Mouse (Mus musculus) kidney, postnatal 0 days (tissue): ENCODE measurements around the gene Gli2. TPM values are rescaled to one million over a fixed set of nuclear protein-coding genes. Genes with fewer than 3 reads are reported as not detected.

Experiments used
- ATAC-seq: fragments of 200-750 bp; cut with Nextera tagmentation; replicated peaks from 2 replicates; pipeline ENCODE4 v1.8.0; 2017; ENCODE audit warnings: low read depth, moderate number of reproducible peaks, moderate TSS enrichment, moderate library complexity; ENCODE audit not compliant: low FRiP score
- DNase-seq: peaks from one replicate; pipeline ENCODE4 v3.0.0-alpha.2; 2016; ENCODE audit warnings: low spot score
- H3K27ac ChIP-seq: fragments of 300-500 bp; sonication (generic); 2 replicates; pipeline ENCODE4 v1.5.1; 2014; ENCODE audit warnings: mild to moderate bottlenecking
- H3K27me3 ChIP-seq: fragments of 300-500 bp; sonication (generic); 2 replicates; pipeline ENCODE4 v1.6.1; 2014; ENCODE audit warnings: low read length, mixed read lengths; ENCODE audit not compliant: insufficient read depth
- H3K36me3 ChIP-seq: fragments of 300-500 bp; sonication (generic); 2 replicates; pipeline ENCODE4 v1.6.1; 2014; ENCODE audit warnings: low read length, mixed read lengths; ENCODE audit not compliant: insufficient read depth
- H3K4me1 ChIP-seq: fragments of 300-500 bp; sonication (generic); replicated peaks from 2 replicates; pipeline ENCODE4 v1.6.1; 2014; ENCODE audit warnings: antibody characterized with exemption, low read length, mixed read lengths; ENCODE audit not compliant: insufficient read depth
- H3K4me2 ChIP-seq: fragments of 300-500 bp; sonication (generic); 2 replicates; pipeline ENCODE4 v1.6.1; 2014; ENCODE audit warnings: mild to moderate bottlenecking, low read length, moderate library complexity, mixed read lengths
- H3K4me3 ChIP-seq: fragments of 300-500 bp; sonication (generic); replicated peaks from 2 replicates; pipeline ENCODE4 v1.5.1; 2014; ENCODE audit warnings: low read depth, low read length
- H3K9ac ChIP-seq: fragments of 300-500 bp; sonication (generic); 2 replicates; pipeline ENCODE4 v1.6.1; 2014; ENCODE audit warnings: low read depth, low read length
- H3K9me3 ChIP-seq: fragments of 300-500 bp; sonication (generic); replicated peaks from 2 replicates; pipeline ENCODE4 v1.6.1; 2016; ENCODE audit warnings: low read length, inconsistent platforms, mixed read lengths
- CTCF ChIP-seq: IDR thresholded peaks from 2 replicates; pipeline ENCODE4 v1.5.1; 2016; ENCODE audit warnings: antibody characterized with exemption, low read depth, mild to moderate bottlenecking, moderate library complexity
- WGBS: fragments of 180-500 bp; shearing (Covaris S2); extraction: QIAGEN DNeasy Blood & Tissue Kit; methylation state at CpG from one replicate; pipeline ENCODE4 v1.1.7; 2014; 5-methylcytosine and 5-hydroxymethylcytosine counted together
- polyA plus RNA-seq: library from polyadenylated mRNA; unstranded; fragments of >200 nt; fragmentation: Nextera tagmentation; extraction: Ambion mirVana; gene quantifications from 2 replicates; pipeline ENCODE4 v1.2.1, GENCODE M21; 2015

The Gli2 gene
- polyA plus RNA-seq, result 2.6 and 4.2 TPM in 2 replicates

- H3K9ac ChIP-seq, result peak within 1 kb of the TSS; percentile 46; the same call in 1 of the 2 replicates
- H3K4me1 ChIP-seq, result peaks cover 7% of the 10 kb centered on the region; the same call in 1 of the 2 replicates
- DNase-seq, result peak; percentile 94
- H3K27me3 ChIP-seq, result peaks cover 4% of the 10 kb centered on the region; the same call in 1 of the 2 replicates
- WGBS, result under 1% methylated on average over 41 of the region's 42 CpGs
- peak within 1 kb of the TSS; percentile 47 for H3K4me3 ChIP-seq
- peak within 1 kb of the TSS; percentile 73 for H3K4me2 ChIP-seq
- H3K36me3 ChIP-seq, result no peaks in the 10 kb centered on the region
- peak; percentile 78 for TF ChIP-seq CTCF
- peak within 1 kb of the TSS; percentile 55 for H3K27ac ChIP-seq
- peak; percentile 74 for ATAC-seq
- H3K9me3 ChIP-seq, result no peaks in the 10 kb centered on the region
These were observed at the start of gene Gli2 for GRCm38 (mm10) chr1:119053402-119053841. Gene Gli2 (minus strand): TSS chr1:119053619.

GRCm38 (mm10) chr1:119097921-119098521, 44.6 kb upstream of the Gli2 start:
- ATAC-seq, result no peak
- no peak for TF ChIP-seq CTCF
- DNase-seq, result peak; percentile 63
- Histone ChIP-seq H3K4me2 (no peak overlapping the region), H3K36me3 (no peaks in the 10 kb centered on the region), H3K4me1 (no peaks in the 10 kb centered on the region), H3K27ac (no peak overlapping the region), H3K4me3 (no peak overlapping the region), H3K27me3 (no peaks in the 10 kb centered on the region), H3K9me3 (no peaks in the 10 kb centered on the region), H3K9ac (no peak overlapping the region)
- WGBS, result 26% methylated on average over 13 of the region's 13 CpGs

GRCm38 (mm10) chr1:119093739-119094138, 40.3 kb upstream of the Gli2 start:
- Histone ChIP-seq H3K27me3 (no peaks in the 10 kb centered on the region), H3K4me1 (no peaks in the 10 kb centered on the region), H3K9me3 (no peaks in the 10 kb centered on the region), H3K36me3 (no peaks in the 10 kb centered on the region), H3K9ac (no peak overlapping the region), H3K4me2 (no peak overlapping the region), H3K27ac (no peak overlapping the region), H3K4me3 (no peak overlapping the region)
- TF ChIP-seq CTCF, result peak; percentile 95
- WGBS, result 8% methylated on average over 8 of the region's 8 CpGs
- ATAC-seq (no peak), DNase-seq (peak; percentile 82)

- Histone ChIP-seq H3K27ac (no peak overlapping the region), H3K9me3 (no peaks in the 10 kb centered on the region), H3K36me3 (no peaks in the 10 kb centered on the region), H3K4me2 (no peak overlapping the region), H3K27me3 (no peaks in the 10 kb centered on the region), H3K4me3 (no peak overlapping the region), H3K9ac (no peak overlapping the region), H3K4me1 (no peaks in the 10 kb centered on the region)
- TF ChIP-seq CTCF, result no peak
- ATAC-seq, result no peak
- no peak for DNase-seq
- WGBS, result 74% methylated on average over 18 of the region's 18 CpGs
These were observed 36.6 kb upstream of the Gli2 start for GRCm38 (mm10) chr1:119089887-119090620.

- H3K4me1 ChIP-seq, result no peaks in the 10 kb centered on the region
- peak; percentile 99 for TF ChIP-seq CTCF
- no peaks in the 10 kb centered on the region for H3K36me3 ChIP-seq
- DNase-seq, result peak; percentile 86
- no peaks in the 10 kb centered on the region for H3K27me3 ChIP-seq
- ATAC-seq, result peak; percentile 42; the same call in 1 of the 2 replicates
- no peak overlapping the region for H3K27ac ChIP-seq
- no peak overlapping the region for H3K9ac ChIP-seq
- no peak overlapping the region for H3K4me2 ChIP-seq
- 14% methylated on average over 3 of the region's 3 CpGs for WGBS
- H3K4me3 ChIP-seq, result no peak overlapping the region
- H3K9me3 ChIP-seq, result no peaks in the 10 kb centered on the region
These were observed 34.1 kb upstream of the Gli2 start for GRCm38 (mm10) chr1:119087539-119087938.

GRCm38 (mm10) chr1:119085771-119086170, 32.4 kb upstream of the Gli2 start:
- WGBS, result 57% methylated on average over 10 of the region's 10 CpGs
- Histone ChIP-seq H3K4me2 (no peak overlapping the region), H3K9me3 (no peaks in the 10 kb centered on the region), H3K4me3 (no peak overlapping the region), H3K27ac (no peak overlapping the region), H3K36me3 (no peaks in the 10 kb centered on the region), H3K4me1 (no peaks in the 10 kb centered on the region), H3K27me3 (peaks cover 3% of the 10 kb centered on the region; the same call in 1 of the 2 replicates), H3K9ac (no peak overlapping the region)
- no peak for DNase-seq
- no peak for ATAC-seq
- TF ChIP-seq CTCF, result no peak
